Mouse (Mus musculus) neural tube, embryonic 14.5 days (tissue): ENCODE measurements around the gene Folr1. TPM values are rescaled to one million over a fixed set of nuclear protein-coding genes. Genes with fewer than 3 reads are reported as not detected.

Source experiments
- ATAC-seq: fragments of 200-750 bp; cut with Nextera tagmentation; 2 replicates; pipeline ENCODE4 v1.8.0; 2017; ENCODE audit warnings: low read depth, mild to moderate bottlenecking, moderate TSS enrichment, moderate library complexity
- H3K27ac ChIP-seq: fragments of 300-500 bp; sonication (generic); 2 replicates; pipeline ENCODE4 v1.5.1; 2014; ENCODE audit warnings: low read depth, mild to moderate bottlenecking, control low read depth, low read length, moderate library complexity, mixed read lengths
- H3K27me3 ChIP-seq: fragments of 300-500 bp; sonication (generic); 2 replicates; pipeline ENCODE4 v1.6.1; 2014; ENCODE audit warnings: low read length; ENCODE audit not compliant: control insufficient read depth, insufficient read depth
- H3K36me3 ChIP-seq: fragments of 300-500 bp; sonication (generic); 2 replicates; pipeline ENCODE4 v1.6.1; 2014; ENCODE audit warnings: low read length, mixed read lengths; ENCODE audit not compliant: control insufficient read depth, insufficient read depth
- H3K4me1 ChIP-seq: fragments of 300-500 bp; sonication (generic); 2 replicates; pipeline ENCODE4 v1.6.1; 2014; ENCODE audit warnings: low read length; ENCODE audit not compliant: control insufficient read depth, insufficient read depth
- H3K4me2 ChIP-seq: fragments of 300-500 bp; sonication (generic); 2 replicates; pipeline ENCODE4 v1.6.1; 2014; ENCODE audit warnings: mild to moderate bottlenecking, low read depth, low read length, control low read depth
- H3K4me3 ChIP-seq: fragments of 300-500 bp; sonication (generic); 2 replicates; pipeline ENCODE4 v1.5.1; 2014; ENCODE audit warnings: low read depth, low read length, control low read depth, mixed read lengths
- H3K9ac ChIP-seq: fragments of 300-500 bp; sonication (generic); replicated peaks from 2 replicates; pipeline ENCODE4 v1.6.1; 2014; ENCODE audit warnings: low read depth, mild to moderate bottlenecking, control low read depth, low read length, mixed read lengths
- H3K9me3 ChIP-seq: fragments of 300-500 bp; sonication (generic); 2 replicates; pipeline ENCODE4 v1.6.1; 2016; ENCODE audit warnings: low read length; ENCODE audit not compliant: control insufficient read depth
- WGBS: fragments of 180-500 bp; shearing (Covaris S2); extraction: QIAGEN DNeasy Blood & Tissue Kit; methylation state at CpG from one replicate; pipeline ENCODE4 v1.1.7; 2014; 5-methylcytosine and 5-hydroxymethylcytosine counted together
- polyA plus RNA-seq: library from polyadenylated mRNA; unstranded; fragments of >200 nt; fragmentation: Nextera tagmentation; extraction: Ambion mirVana; gene quantifications from 2 replicates; pipeline ENCODE4 v1.2.1, GENCODE M21; 2014

Folr1 gene
- polyA plus RNA-seq, 1 experiment from 2014 or later, result 1.4 TPM

DNA sequence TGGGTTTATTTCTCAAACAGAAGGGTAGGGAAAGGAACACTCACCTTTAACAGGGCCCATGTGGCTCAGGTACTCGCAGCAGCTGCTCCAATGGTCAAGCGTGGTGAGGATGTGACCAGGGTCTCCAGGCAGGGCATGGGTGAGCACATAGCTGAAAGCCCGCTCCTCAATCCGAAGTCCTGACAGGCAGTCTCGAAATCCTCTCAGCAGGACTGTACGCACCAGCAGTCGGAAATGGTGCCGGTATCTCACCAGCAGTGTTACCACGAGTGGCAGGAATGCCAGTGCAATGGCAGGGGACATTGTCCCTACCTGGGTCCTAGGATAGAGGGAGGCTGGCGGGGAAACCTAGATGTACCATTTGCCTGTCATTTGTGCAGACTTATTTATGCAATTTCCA is 31.4 kb upstream of the Folr1 start:
- H3K4me1 ChIP-seq, result peaks cover 11% of the 10 kb centered on the region; the same call in 1 of the 2 replicates
- ATAC-seq, result no peak
- H3K9ac ChIP-seq, result no peak overlapping the region
- no peaks in the 10 kb centered on the region for H3K9me3 ChIP-seq
- no peak overlapping the region for H3K4me3 ChIP-seq
- 94% methylated on average over 10 of the region's 10 CpGs for WGBS
- H3K4me2 ChIP-seq, result no peak overlapping the region
- no peaks in the 10 kb centered on the region for H3K27me3 ChIP-seq
- no peaks in the 10 kb centered on the region for H3K36me3 ChIP-seq
- no peak overlapping the region for H3K27ac ChIP-seq

DNA sequence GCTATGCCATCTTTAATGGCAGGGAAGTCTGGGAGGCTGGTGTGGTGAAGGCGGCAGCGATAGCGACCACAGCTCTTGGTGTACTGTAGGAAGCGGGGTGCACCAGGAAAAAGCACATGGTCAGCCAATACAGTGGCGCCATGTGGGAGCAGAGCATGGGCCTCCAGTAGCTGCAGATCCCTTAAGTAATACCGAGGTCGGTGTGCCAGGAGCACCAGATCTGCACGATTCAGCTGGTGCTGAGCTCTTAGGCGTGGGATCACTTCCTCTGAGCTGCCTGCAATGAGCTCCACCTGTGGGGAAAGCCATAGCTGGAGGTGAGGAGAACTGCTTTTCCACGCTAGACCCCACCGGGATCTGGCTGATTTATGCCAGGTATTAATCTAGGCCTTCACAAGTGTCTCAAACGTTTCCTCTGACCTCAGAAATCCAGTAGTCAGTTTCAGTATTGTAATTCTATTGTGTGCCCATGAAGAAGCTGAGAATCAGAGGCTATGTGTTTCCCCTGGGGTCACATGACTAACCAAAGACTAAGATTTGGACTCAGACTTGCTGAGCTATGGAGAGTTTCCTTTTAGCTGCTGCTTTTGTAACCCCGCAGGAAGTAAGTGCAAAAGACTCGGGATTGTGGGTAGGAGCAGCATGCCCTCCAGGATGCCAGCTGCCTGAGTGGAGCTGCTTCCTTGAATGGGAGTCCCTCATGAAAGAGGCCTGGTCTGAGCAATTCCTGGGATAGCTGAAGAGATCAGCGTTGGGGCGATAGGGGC is 29.9 kb upstream of the Folr1 start:
- no peaks in the 10 kb centered on the region for H3K9me3 ChIP-seq
- H3K27ac ChIP-seq, result no peak overlapping the region
- 91% methylated on average over 16 of the region's 16 CpGs for WGBS
- no peak for ATAC-seq
- H3K9ac ChIP-seq, result no peak overlapping the region
- H3K36me3 ChIP-seq, result no peaks in the 10 kb centered on the region
- H3K4me3 ChIP-seq, result no peak overlapping the region
- 0 out of 2 replicates have a peak, but pooled peaks cover 4% of the 10 kb centered on the region for H3K4me1 ChIP-seq
- H3K4me2 ChIP-seq, result no peak overlapping the region
- no peaks in the 10 kb centered on the region for H3K27me3 ChIP-seq

DNA sequence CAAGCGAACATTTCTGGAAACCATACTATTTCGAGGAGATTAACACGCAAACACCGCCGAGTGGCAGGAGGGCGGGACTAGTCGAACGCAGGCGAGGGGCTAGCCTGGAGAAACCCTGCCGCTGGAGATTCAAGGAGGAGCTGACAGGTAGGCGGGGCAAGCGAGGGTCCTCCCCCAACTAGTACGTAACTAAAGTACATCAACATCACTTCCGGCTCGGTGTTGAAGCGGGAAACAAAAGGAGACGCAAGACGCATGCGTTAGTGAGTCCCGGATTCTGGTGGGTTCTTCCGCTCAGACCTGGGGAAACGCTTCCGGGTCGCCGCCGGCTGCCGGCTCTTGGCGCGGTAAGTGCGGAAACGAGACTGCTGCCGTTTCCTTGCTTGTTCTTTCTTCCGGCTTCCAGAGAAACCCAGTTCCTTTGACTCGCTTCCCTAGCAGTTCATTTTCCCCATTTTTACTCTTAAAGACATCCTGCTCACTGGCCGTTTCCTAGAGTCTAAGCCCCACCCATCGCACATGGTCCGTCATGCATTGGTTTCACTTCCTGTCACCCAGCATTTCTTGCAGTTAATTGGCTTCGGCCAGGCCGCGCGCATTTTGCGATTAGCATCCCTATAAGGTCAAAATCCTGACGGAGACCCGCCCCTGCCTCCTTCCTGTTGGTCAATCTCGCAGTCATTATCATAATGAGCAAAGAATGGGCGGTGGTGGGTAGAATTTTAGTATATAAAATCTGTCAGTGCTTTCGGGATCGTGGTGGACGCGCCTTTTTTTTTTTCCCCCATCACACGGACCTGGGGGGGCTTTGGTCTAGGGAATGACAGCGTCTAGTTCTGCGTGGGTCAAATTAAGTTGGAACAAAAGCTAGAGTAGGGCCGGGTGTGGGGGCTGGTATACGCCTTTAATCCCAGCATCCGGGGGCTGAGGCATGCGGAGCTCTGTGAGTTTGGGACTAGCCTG is 25.8 kb upstream of the Folr1 start:
- ATAC-seq, result peak; percentile 98
- H3K4me3 ChIP-seq, result peak overlapping the region; percentile 54
- WGBS, result under 1% methylated on average over 57 of the region's 57 CpGs

DNA sequence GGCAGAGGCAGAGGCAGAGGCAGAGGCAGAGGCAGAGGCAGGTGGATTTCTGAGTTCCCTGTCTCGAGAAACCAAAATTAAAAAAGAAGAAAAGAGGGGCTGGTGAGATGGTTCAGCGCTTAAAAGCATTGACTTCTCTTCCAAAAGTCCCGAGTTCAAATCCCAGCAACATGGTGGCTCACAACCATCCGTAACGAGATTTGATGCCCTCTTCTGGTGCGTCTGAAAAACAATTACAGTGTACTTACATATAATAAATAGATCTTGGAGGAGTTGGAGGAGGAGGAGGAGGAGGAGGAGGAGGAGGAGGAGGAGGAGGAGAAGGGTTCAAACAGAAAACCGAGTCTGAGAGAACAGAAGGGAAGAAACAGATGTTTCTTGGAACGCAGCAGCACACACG is 25.1 kb upstream of the Folr1 start:
- Histone ChIP-seq H3K4me2 (peak overlapping the region; percentile 37), H3K27ac (peak overlapping the region; percentile 77; the same call in 1 of the 2 replicates), H3K4me1 (0 out of 2 replicates have a peak, but pooled peaks cover 5% of the 10 kb centered on the region), H3K4me3 (peak overlapping the region; percentile 54), H3K9me3 (no peaks in the 10 kb centered on the region), H3K27me3 (no peaks in the 10 kb centered on the region), H3K36me3 (no peaks in the 10 kb centered on the region), H3K9ac (peak overlapping the region; percentile 44)
- ATAC-seq, result peak; percentile 20; the same call in 1 of the 2 replicates
- WGBS, result 39% methylated on average over 9 of the region's 9 CpGs

More for the DNA sequence above, 25.8 kb upstream of the Folr1 start:
- Histone ChIP-seq H3K4me2 (peak overlapping the region; percentile 55), H3K9ac (peak overlapping the region; percentile 46), H3K9me3 (no peaks in the 10 kb centered on the region), H3K4me1 (0 out of 2 replicates have a peak, but pooled peaks cover 5% of the 10 kb centered on the region), H3K36me3 (no peaks in the 10 kb centered on the region), H3K27me3 (no peaks in the 10 kb centered on the region), H3K27ac (peak overlapping the region; percentile 91)

DNA sequence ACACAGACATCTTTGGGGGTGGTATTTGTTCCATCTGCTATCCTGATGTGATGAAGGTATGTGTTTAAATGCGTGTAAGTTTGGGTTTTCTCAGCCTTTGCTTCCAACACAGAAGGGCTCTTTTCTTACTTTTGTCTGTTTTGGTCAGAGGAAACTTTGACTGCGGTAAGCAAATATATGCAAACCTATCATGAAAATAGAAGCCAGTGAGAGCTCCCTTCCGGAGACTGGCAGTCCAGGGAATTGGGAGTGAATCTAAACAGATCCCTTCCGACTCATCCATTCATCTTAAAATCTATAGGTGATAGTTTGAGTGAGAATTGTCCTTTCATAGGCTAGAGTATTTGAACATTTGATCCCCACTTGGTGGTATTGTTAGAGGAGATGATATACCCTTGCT is 17.9 kb upstream of the Folr1 start:
- no peak overlapping the region for H3K4me3 ChIP-seq
- H3K9ac ChIP-seq, result no peak overlapping the region
- H3K27me3 ChIP-seq, result no peaks in the 10 kb centered on the region
- ATAC-seq, result no peak
- no peaks in the 10 kb centered on the region for H3K36me3 ChIP-seq
- H3K4me2 ChIP-seq, result no peak overlapping the region
- H3K4me1 ChIP-seq, result no peaks in the 10 kb centered on the region
- 88% methylated on average over 4 of the region's 4 CpGs for WGBS
- no peak overlapping the region for H3K27ac ChIP-seq
- no peaks in the 10 kb centered on the region for H3K9me3 ChIP-seq

DNA sequence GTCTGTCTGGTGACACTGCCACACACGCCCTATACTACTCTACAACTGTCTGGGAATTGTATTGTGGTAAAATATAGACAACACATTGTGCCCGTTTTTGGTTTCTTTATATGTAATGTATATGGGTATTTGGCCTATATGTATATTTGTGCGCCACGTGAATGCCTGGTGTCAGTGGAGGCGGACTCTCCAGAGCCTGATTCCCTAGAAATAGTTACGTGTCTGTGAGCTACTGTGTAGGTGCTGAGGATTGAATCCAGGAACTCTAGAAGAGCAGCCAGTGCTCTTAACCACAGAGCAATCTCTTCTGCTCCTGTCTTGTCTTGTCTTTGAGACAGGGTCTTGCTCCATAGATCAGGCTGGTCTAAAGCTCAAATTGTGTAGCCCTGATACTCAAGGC is 15.7 kb upstream of the Folr1 start:
- H3K9me3 ChIP-seq, result no peaks in the 10 kb centered on the region
- H3K9ac ChIP-seq, result no peak overlapping the region

DNA sequence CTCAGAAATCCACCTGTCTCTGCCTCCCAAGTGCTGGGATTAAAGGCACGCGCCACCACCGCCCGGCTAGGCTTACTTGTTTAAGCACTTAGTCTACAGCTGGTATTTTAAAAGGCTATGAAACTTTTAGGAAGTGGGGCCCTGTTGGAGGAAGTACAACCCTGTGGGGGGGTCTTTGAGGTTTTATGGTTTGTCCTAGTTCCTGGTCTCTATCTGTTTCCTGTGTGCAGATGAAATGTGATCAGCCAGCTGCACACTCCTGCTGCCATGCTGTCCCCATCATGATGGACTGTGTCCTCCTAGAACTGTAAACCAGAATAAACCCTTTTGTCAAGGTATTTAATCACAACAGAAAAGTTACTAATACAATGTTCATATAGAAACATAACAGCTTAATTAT is 13.6 kb upstream of the Folr1 start:
- H3K9ac ChIP-seq, result no peak overlapping the region
- H3K27me3 ChIP-seq, result no peaks in the 10 kb centered on the region
- H3K4me1 ChIP-seq, result no peaks in the 10 kb centered on the region
- no peak overlapping the region for H3K27ac ChIP-seq
- WGBS, result 85% methylated on average over 4 of the region's 4 CpGs
- H3K4me2 ChIP-seq, result no peak overlapping the region
- H3K36me3 ChIP-seq, result no peaks in the 10 kb centered on the region
- H3K4me3 ChIP-seq, result no peak overlapping the region
- ATAC-seq, result no peak
- H3K9me3 ChIP-seq, result no peaks in the 10 kb centered on the region

More for the DNA sequence above, 15.7 kb upstream of the Folr1 start:
- no peaks in the 10 kb centered on the region for H3K4me1 ChIP-seq
- no peaks in the 10 kb centered on the region for H3K36me3 ChIP-seq
- H3K4me2 ChIP-seq, result no peak overlapping the region
- no peak for ATAC-seq
- H3K27me3 ChIP-seq, result no peaks in the 10 kb centered on the region
- no peak overlapping the region for H3K27ac ChIP-seq
- WGBS, result 88% methylated on average over 6 of the region's 6 CpGs
- H3K4me3 ChIP-seq, result no peak overlapping the region

DNA sequence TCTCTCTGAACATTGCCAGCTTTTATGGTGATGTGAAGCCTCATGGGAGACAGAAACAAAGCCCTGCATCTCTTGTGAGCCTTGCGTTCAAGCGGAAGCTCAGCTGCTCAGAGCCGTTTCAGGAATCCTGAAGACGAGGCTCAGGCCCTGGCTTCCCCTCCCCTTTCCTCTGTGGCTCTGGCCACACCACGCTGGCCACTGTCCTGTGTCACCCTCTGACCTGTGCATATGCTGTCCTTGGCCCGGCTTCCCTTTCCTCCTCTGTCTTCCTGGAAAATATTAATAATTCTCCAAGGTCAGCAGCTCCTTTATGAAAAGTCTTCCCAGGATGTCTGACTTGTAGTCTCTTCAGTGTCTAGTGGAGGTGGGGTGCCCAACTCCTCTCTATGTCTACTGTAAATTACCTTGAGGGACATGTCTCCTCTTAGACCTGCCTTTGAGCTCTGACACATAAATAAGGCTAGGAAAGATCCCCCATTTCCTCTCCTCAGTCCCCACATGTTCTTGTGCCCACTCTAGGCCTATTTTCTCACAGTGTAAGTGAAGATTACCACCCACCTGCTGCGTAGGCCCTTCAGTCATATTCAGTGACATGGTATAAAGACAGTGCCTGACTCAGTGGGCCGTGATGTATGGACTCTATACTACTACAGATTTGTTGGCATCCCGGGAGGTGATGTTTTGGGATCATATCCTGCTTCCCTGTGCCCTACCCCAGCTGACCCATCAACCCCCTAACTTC is 12.0 kb upstream of the Folr1 start:
- Histone ChIP-seq H3K9me3 (no peaks in the 10 kb centered on the region), H3K36me3 (no peaks in the 10 kb centered on the region), H3K4me1 (no peaks in the 10 kb centered on the region), H3K4me3 (no peak overlapping the region), H3K27me3 (no peaks in the 10 kb centered on the region), H3K4me2 (no peak overlapping the region), H3K27ac (no peak overlapping the region), H3K9ac (no peak overlapping the region)
- ATAC-seq, result no peak
- WGBS, result 61% methylated on average over 9 of the region's 9 CpGs
